Mouse (Mus musculus) embryonic fibroblast, embryonic 13.5 days (primary cell): ENCODE measurements around the gene Disc1.

Source experiments
- CTCF ChIP-seq: IDR thresholded peaks from 2 replicates; pipeline ENCODE4 v1.5.1; 2011; ENCODE audit warnings: mild to moderate bottlenecking, control low read depth, low read length, moderate library complexity, borderline replicate concordance; ENCODE audit not compliant: insufficient read depth
- POLR2A ChIP-seq: IDR thresholded peaks from 2 replicates; pipeline ENCODE4 v1.6.1; 2011; ENCODE audit warnings: low read depth, mild to moderate bottlenecking, control low read depth, low read length, moderate library complexity

DNA sequence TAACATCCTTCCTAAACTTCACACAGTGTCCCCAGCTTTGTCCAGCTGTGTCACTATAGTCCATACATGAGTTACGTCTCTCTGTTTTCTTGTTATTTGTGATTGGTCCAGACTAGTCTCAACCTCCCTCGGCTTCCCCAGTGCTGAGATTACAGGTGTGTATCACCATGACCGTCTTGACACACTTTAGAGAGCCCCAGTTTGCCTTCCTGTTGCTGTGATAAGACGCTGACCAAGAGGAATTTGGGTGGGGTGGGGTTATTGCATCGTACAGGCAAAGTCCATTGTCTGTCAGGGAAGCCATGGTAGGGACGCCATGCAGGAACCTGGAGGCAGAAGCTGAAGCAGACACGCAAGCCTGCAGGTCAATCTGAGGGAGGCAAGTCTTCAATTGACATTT lies 216.3 kb downstream of the Disc1 start:
- TF ChIP-seq CTCF = no peak
- no peak for TF ChIP-seq POLR2A
